Mouse (Mus musculus) small intestine, adult 10 weeks (tissue): ENCODE results near the gene Swap70. TPM values are rescaled to one million over a fixed set of nuclear protein-coding genes. Genes with fewer than 3 reads are reported as not detected.

Experiments used
- polyA plus RNA-seq: library from polyadenylated mRNA; stranded (reverse); fragments of 350-450 nt; fragmentation: Illumina TruSeq; extraction: RNeasy Lipid Tissue Mini Kit (QIAGEN cat#74804); gene quantifications from one replicate; pipeline ENCODE4 v1.2.3, GENCODE M21; 2014; ENCODE audit warnings: low replicate concordance

Gene Swap70
- 40.1 TPM for polyA plus RNA-seq

GRCm38 (mm10) chr7:110221586-110222481 is at the start of gene Swap70:
Swap70 (plus strand) TSS chr7:110221711.

Other genes starting within 250 kb of the Swap70 start
- 220 TPM for gene Tmem41b, start 234.8 kb upstream of the Swap70 start, polyA plus RNA-seq
- gene Ipo7, start 203.4 kb upstream of the Swap70 start, polyA plus RNA-seq: 165 TPM
- 25.1 TPM for gene Zfp143, start 160.5 kb upstream of the Swap70 start, polyA plus RNA-seq
- gene Wee1, start 99.7 kb upstream of the Swap70 start, polyA plus RNA-seq: 27.6 TPM